Mouse (Mus musculus) cerebellum, adult 2 months (tissue): ENCODE data around the gene Scg5.

ENCODE experiments used
- CTCF ChIP-seq: fragments of 200-500 bp; IDR thresholded peaks from 2 replicates; pipeline ENCODE4 v1.5.1; 2011; ENCODE audit warnings: low read depth, mild to moderate bottlenecking, control low read depth, low read length, moderate library complexity, borderline replicate concordance; ENCODE audit not compliant: insufficient read depth
- POLR2A ChIP-seq: fragments of 200-500 bp; IDR thresholded peaks from 2 replicates; pipeline ENCODE4 v1.6.1; 2011; ENCODE audit warnings: low read length, control low read depth, borderline replicate concordance; ENCODE audit not compliant: insufficient read depth

- no peak for TF ChIP-seq CTCF
- TF ChIP-seq POLR2A: no peak
Observed at GRCm38 (mm10) chr2:113820117-113820516, 8.8 kb downstream of the Scg5 start.
